Mouse (Mus musculus) bone marrow, adult 2 months (tissue): ENCODE measurements at regions not wholly inside any gene's neighbourhood (a gene's known extent, or its start where the extent isn't known, plus 50 kb on each side); places are given as distances from the start of the nearest gene placed in this dataset.

Experiments
- CTCF ChIP-seq: fragments of 200-500 bp; IDR thresholded peaks from 2 replicates; pipeline ENCODE4 v1.5.1; 2011; ENCODE audit warnings: low read length, control low read depth; ENCODE audit not compliant: control insufficient read depth, insufficient read depth
- POLR2A ChIP-seq: fragments of 200-500 bp; IDR thresholded peaks from 2 replicates; pipeline ENCODE4 v1.6.1; 2011; ENCODE audit warnings: low read depth, mild to moderate bottlenecking, control low read depth, low read length, borderline replicate concordance; ENCODE audit not compliant: control insufficient read depth

DNA sequence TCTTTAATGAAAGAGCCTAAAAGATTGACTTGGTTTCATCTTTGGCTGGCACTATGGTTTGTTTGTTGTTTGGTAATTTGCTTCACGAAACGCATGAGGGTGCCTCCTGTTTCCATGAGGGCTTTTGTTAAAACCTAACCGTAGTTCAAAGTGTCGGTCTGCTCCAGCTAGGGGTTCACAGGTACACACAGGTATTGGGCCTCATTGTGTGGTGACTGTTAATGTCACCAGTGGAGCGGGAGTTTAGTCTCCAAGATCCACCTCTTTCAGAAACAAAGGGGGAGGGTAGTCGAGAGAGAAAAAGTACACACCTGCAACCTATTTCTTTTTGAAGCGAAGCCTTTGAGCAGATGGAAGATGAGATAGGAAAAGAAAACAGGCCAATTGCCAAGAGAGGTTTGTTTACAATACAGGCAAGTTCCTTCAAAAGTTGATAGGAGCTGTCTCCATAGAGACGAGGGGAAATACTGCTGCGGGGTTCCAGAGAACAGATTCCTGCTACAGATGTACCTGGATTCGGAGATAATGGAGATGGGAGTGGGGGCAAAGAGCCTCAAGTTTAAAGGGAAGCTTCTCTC is 273.9 kb downstream of the Ndfip2 start:
- TF ChIP-seq CTCF (no peak), POLR2A (no peak)
